ENCODE assay signal across 8 mouse cellular contexts in genomic region chr10:111506101-111506925, GRCm38 (mm10). TPM values are rescaled to one million over a fixed set of nuclear protein-coding genes. Genes with fewer than 3 reads are reported as not detected.
DNase-seq lines count a peak whose midpoint lies in the region; ATAC-seq and TF ChIP-seq lines count a peak whose summit lies in the region.

Gene Phlda1, plus strand, starts transcription at chr10:111506286.

- no peaks in the 10 kb centered on the region; the same call in 1 of the 2 replicates for H3K79me2 ChIP-seq in MEL (ENCODE audit: control insufficient read depth, insufficient read depth, low read length, poor library complexity)

- under 1% methylated on average over 94 of the region's 94 CpGs for WGBS in hindbrain, embryonic 10.5 days
- under 1% methylated on average over 62 of the region's 94 CpGs for WGBS in lung, postnatal 0 days

- peak within 1 kb of the TSS; percentile 55 for H3K27ac ChIP-seq in MEL (ENCODE audit: control insufficient read depth, low read depth, low read length)
- peak within 1 kb of the TSS; percentile 93 for H3K27ac ChIP-seq in hindbrain, embryonic 10.5 days
- H3K27ac ChIP-seq in lung, postnatal 0 days (ENCODE audit: low read length) = peak within 1 kb of the TSS; percentile 97

- peak; percentile 74 for ATAC-seq in frontal cortex, adult (ENCODE audit: low TSS enrichment)
- peak; percentile 95 for ATAC-seq in lung, postnatal 0 days

- H3K4me3 ChIP-seq in MEL (ENCODE audit: control insufficient read depth in 1 of 2, insufficient read depth in 1 of 2, low read depth in 2 of 2, low read length in 2 of 2) = peak within 1 kb of the TSS; percentile 69 to 81
- H3K4me3 ChIP-seq in hindbrain, embryonic 10.5 days = peak within 1 kb of the TSS; percentile 76
- H3K4me3 ChIP-seq in lung, postnatal 0 days (ENCODE audit: low read depth, low read length) = peak within 1 kb of the TSS; percentile 89

- H3K36me3 ChIP-seq in MEL (ENCODE audit: control insufficient read depth in 1 of 2, insufficient read depth in 2 of 2, low read length in 2 of 2) = peaks cover 0 to 4% of the 10 kb centered on the region in 2 experiments; a peak in 2 of 4 replicates
- no peaks in the 10 kb centered on the region for H3K36me3 ChIP-seq in hindbrain, embryonic 10.5 days
- no peaks in the 10 kb centered on the region for H3K36me3 ChIP-seq in lung, postnatal 0 days (ENCODE audit: insufficient read depth, low read length)

- peak within 1 kb of the TSS; percentile 78 for H3K4me2 ChIP-seq in lung, postnatal 0 days (replicated peaks; ENCODE audit: low read depth, low read length)

- TF ChIP-seq RAD21 in MEL (IDR thresholded peaks at IDR 0.05; ENCODE audit: low read depth, low read length) = peak; percentile 21

- peak within 1 kb of the TSS; percentile 95 for H3K9ac ChIP-seq in MEL (ENCODE audit: control insufficient read depth, low read depth, low read length, poor library complexity, severe bottlenecking)
- peak within 1 kb of the TSS; percentile 95 for H3K9ac ChIP-seq in lung, postnatal 0 days (replicated peaks; ENCODE audit: low read depth)

- no peaks in the 10 kb centered on the region for H3K27me3 ChIP-seq in MEL (ENCODE audit: control insufficient read depth in 1 of 2, insufficient read depth in 2 of 2, low read length in 2 of 2)
- H3K27me3 ChIP-seq in hindbrain, embryonic 10.5 days (ENCODE audit: insufficient read depth, poor library complexity, severe bottlenecking) = no peaks in the 10 kb centered on the region
- H3K27me3 ChIP-seq in lung, postnatal 0 days (replicated peaks; ENCODE audit: insufficient read depth, low read length) = no peaks in the 10 kb centered on the region

- H3K4me1 ChIP-seq in MEL (ENCODE audit: control insufficient read depth in 1 of 2, insufficient read depth in 2 of 2, low read length in 2 of 2) = no peaks in the 10 kb centered on the region
- H3K4me1 ChIP-seq in hindbrain, embryonic 10.5 days (replicated peaks) = peaks cover 54% of the 10 kb centered on the region
- peaks cover 18% of the 10 kb centered on the region; the same call in 1 of the 2 replicates for H3K4me1 ChIP-seq in lung, postnatal 0 days (ENCODE audit: insufficient read depth, low read depth, low read length)

- H3K9me3 ChIP-seq in MEL (replicated peaks; ENCODE audit: insufficient read depth, low read length) = no peaks in the 10 kb centered on the region
- H3K9me3 ChIP-seq in hindbrain, embryonic 10.5 days = no peaks in the 10 kb centered on the region
- no peaks in the 10 kb centered on the region for H3K9me3 ChIP-seq in lung, postnatal 0 days (ENCODE audit: low read length)

- peak in 2 of 3 experiments; percentile 29 to 35; a peak in 3 of 6 replicates for TF ChIP-seq CTCF in MEL (IDR thresholded peaks at IDR 0.05 in 2 of 3, conservative IDR thresholded peaks at IDR 0.05 in 1 of 3; ENCODE audit: control insufficient read depth in 1 of 3, insufficient read depth in 1 of 3, low read depth in 2 of 3, low read length in 3 of 3, poor library complexity in 1 of 3, severe bottlenecking in 1 of 3)
- TF ChIP-seq CTCF in lung, postnatal 0 days (IDR thresholded peaks at IDR 0.05) = peak; percentile 42

- TF ChIP-seq POLR2A in MEL (IDR thresholded peaks at IDR 0.05; ENCODE audit: control insufficient read depth in 1 of 2, insufficient read depth in 1 of 2, low read depth in 1 of 2, low read length in 2 of 2, poor library complexity in 1 of 2) = peak; percentile 64 to 68; a peak in 3 of 4 replicates

- DNase-seq in MEL (ENCODE audit: low read depth, low spot score) = peak; percentile 87
- peak; percentile 75 for DNase-seq in cerebellum, adult 8-10 months
- DNase-seq in hindbrain, embryonic 10.5 days (ENCODE audit: low spot score) = peak; percentile 93
- peak; percentile 92 for DNase-seq in layer of hippocampus, adult 9-11 months
- peak; percentile 98 for DNase-seq in lung, postnatal 0 days (ENCODE audit: low spot score)
- peak; percentile 89 for DNase-seq in ovary, postnatal 14 days (ENCODE audit: low spot score)
- peak; percentile 96 for DNase-seq in thymus, postnatal 14 days

- no peak for TF ChIP-seq EP300 in MEL (IDR thresholded peaks at IDR 0.05; ENCODE audit: low read depth in 1 of 2, low read length in 2 of 2)
- no peak for TF ChIP-seq EP300 in lung, postnatal 0 days (IDR thresholded peaks at IDR 0.05)

TF ChIP-seq in MEL, 35 proteins besides CTCF, POLR2A, EP300 and RAD21:
- no peak for TF ChIP-seq MEF2A (IDR thresholded peaks at IDR 0.05; ENCODE audit: extremely low read depth, insufficient replicate concordance, low read depth, low read length, poor library complexity, severe bottlenecking)
- TF ChIP-seq GATA1 (IDR thresholded peaks at IDR 0.05; ENCODE audit: low read depth, low read length) = no peak
- TF ChIP-seq UBTF (IDR thresholded peaks at IDR 0.05; ENCODE audit: borderline replicate concordance, insufficient read depth, low read depth, low read length) = peak; percentile 83; the same call in 1 of the 2 replicates
- 0 out of 2 replicates have a peak, but pooled peaks have one; percentile 33 for TF ChIP-seq HCFC1 (IDR thresholded peaks at IDR 0.05; ENCODE audit: low read depth, low read length)
- TF ChIP-seq MAX (IDR thresholded peaks at IDR 0.05; ENCODE audit: low read length) = 0 out of 2 replicates have a peak, but pooled peaks have one; percentile 26
- TF ChIP-seq MAZ (IDR thresholded peaks at IDR 0.05; ENCODE audit: low read depth, low read length) = peak; percentile 38; the same call in 1 of the 2 replicates
- TF ChIP-seq TAL1 (IDR thresholded peaks at IDR 0.05; ENCODE audit: low read length) = no peak
- TF ChIP-seq GABPA (IDR thresholded peaks at IDR 0.05; ENCODE audit: low read depth, low read length) = no peak
- TF ChIP-seq SIN3A (IDR thresholded peaks at IDR 0.05; ENCODE audit: low read length) = peak; percentile 44; the same call in 1 of the 2 replicates
- TF ChIP-seq MAFK (IDR thresholded peaks at IDR 0.05; ENCODE audit: borderline replicate concordance, low read depth, low read length) = no peak
- TF ChIP-seq CHD2 (IDR thresholded peaks at IDR 0.05; ENCODE audit: low read length) = no peak
- TF ChIP-seq BHLHE40 (IDR thresholded peaks at IDR 0.05; ENCODE audit: borderline replicate concordance, low read depth, low read length) = no peak
- peak; percentile 59; the same call in 1 of the 2 replicates for TF ChIP-seq MXI1 (IDR thresholded peaks at IDR 0.05; ENCODE audit: low read depth, low read length)
- TF ChIP-seq ZC3H11A (IDR thresholded peaks at IDR 0.05; ENCODE audit: low read depth, low read length) = peak; percentile 30; the same call in 1 of the 2 replicates
- peak; percentile 46 for TF ChIP-seq SMC3 (IDR thresholded peaks at IDR 0.05; ENCODE audit: low read depth, low read length)
- TF ChIP-seq NELFE (IDR thresholded peaks at IDR 0.05; ENCODE audit: low read depth, low read length) = peak; percentile 57
- 0 out of 2 replicates have a peak, but pooled peaks have one; percentile 22 for TF ChIP-seq NRF1 (IDR thresholded peaks at IDR 0.05; ENCODE audit: insufficient read depth, low read depth, low read length, poor library complexity, severe bottlenecking)
- TF ChIP-seq ZKSCAN1 (IDR thresholded peaks at IDR 0.05; ENCODE audit: low read depth, low read length) = no peak
- no peak for TF ChIP-seq E2F4 (IDR thresholded peaks at IDR 0.05; ENCODE audit: borderline replicate concordance, low read depth, low read length)
- no peak for TF ChIP-seq ETS1 (IDR thresholded peaks at IDR 0.05; ENCODE audit: low read depth, low read length)

RNA-seq across cellular contexts. Expression of gene Phlda1, which starts in this region (rescaled TPM):
- total RNA-seq in MEL (2012; rRNA removed) = 0.27 and 0.39 TPM in 2 replicates
- polyA plus RNA-seq in MEL (2012; ENCODE audit: insufficient read depth in 1 of 2, insufficient read length in 2 of 2, low read depth in 1 of 2, low replicate concordance in 2 of 2, missing spikeins in 1 of 2) = 1 to 10 TPM in 1 of 2 experiments, not detected in 1; 3.4 TPM
- polyA plus RNA-seq in hindbrain, embryonic 10.5 days (2016; fragmentation: Nextera tagmentation; extraction: Ambion mirVana) = 36.9 and 41.1 TPM in 2 replicates
- polyA plus RNA-seq in lung, postnatal 0 days (2015; fragmentation: Nextera tagmentation; extraction: Ambion mirVana) = 97.0 and 100.0 TPM in 2 replicates

Comparison
In these comparisons a context has a peak if more than half of its experiments do, and no peak if none do; other contexts are left out.
1. Peak in every context shown above with its lines: DNase-seq, ATAC-seq, H3K4me3 ChIP-seq and H3K27ac ChIP-seq.